Mouse (Mus musculus) frontal cortex, postnatal 36 days (tissue): ENCODE measurements at regions not wholly inside any gene's neighbourhood (a gene's known extent, or its start where the extent isn't known, plus 50 kb on each side); places are given as distances from the start of the nearest gene placed in this dataset.

Experiments
- DNase-seq, 2 experiments: peaks; one replicate each; pipeline ENCODE4 v3.0.0; 2022; ENCODE audit warnings: low spot score in 2 of 2

- no peak for DNase-seq
Observed at GRCm38 (mm10) chr10:56597382-56597781, 220.3 kb downstream of the Gja1 start.

GRCm38 (mm10) chr10:56598191-56598590 is 221.1 kb downstream of the Gja1 start:
- DNase-seq, result no peak

GRCm38 (mm10) chr10:56599923-56600322 is 222.8 kb downstream of the Gja1 start:
- DNase-seq, result no peak

GRCm38 (mm10) chr10:56611564-56612288 is 234.6 kb downstream of the Gja1 start:
- peak; percentile 17 to 31 for DNase-seq

- DNase-seq, result no peak
Observed at GRCm38 (mm10) chr10:56642656-56643055, 265.5 kb downstream of the Gja1 start.

- no peak for DNase-seq
Observed at GRCm38 (mm10) chr10:56643376-56644135, 266.4 kb downstream of the Gja1 start.

- DNase-seq, result no peak
Observed at GRCm38 (mm10) chr10:56660501-56660900, 283.4 kb downstream of the Gja1 start.

GRCm38 (mm10) chr10:56673919-56674318 is 296.8 kb downstream of the Gja1 start:
- DNase-seq, result no peak

GRCm38 (mm10) chr10:56682901-56683300 is 305.8 kb downstream of the Gja1 start:
- no peak for DNase-seq

GRCm38 (mm10) chr10:56685655-56686250 is 308.6 kb downstream of the Gja1 start:
- no peak for DNase-seq

GRCm38 (mm10) chr10:56691467-56691866 is 314.3 kb downstream of the Gja1 start:
- DNase-seq, result no peak

- no peak for DNase-seq
Observed at GRCm38 (mm10) chr10:56695100-56695499, 318.0 kb downstream of the Gja1 start.

- DNase-seq, result no peak
Observed at GRCm38 (mm10) chr10:56700126-56700525, 323.0 kb downstream of the Gja1 start.

GRCm38 (mm10) chr10:56708411-56708810 is 331.3 kb downstream of the Gja1 start:
- no peak for DNase-seq

- no peak for DNase-seq
Observed at GRCm38 (mm10) chr10:56708886-56709285, 331.8 kb downstream of the Gja1 start.

- DNase-seq, result no peak
Observed at GRCm38 (mm10) chr10:56712611-56713105, 335.5 kb downstream of the Gja1 start.

GRCm38 (mm10) chr10:56737073-56737472 is 359.9 kb downstream of the Gja1 start:
- no peak for DNase-seq

GRCm38 (mm10) chr10:56739621-56740020 is 362.5 kb downstream of the Gja1 start:
- DNase-seq, result no peak

GRCm38 (mm10) chr10:56752134-56752533 is 375.0 kb downstream of the Gja1 start:
- DNase-seq, result no peak

GRCm38 (mm10) chr10:56753576-56753975 is 376.4 kb downstream of the Gja1 start:
- no peak for DNase-seq

GRCm38 (mm10) chr10:56754546-56755175 is 377.5 kb downstream of the Gja1 start:
- DNase-seq, result no peak

GRCm38 (mm10) chr10:56770629-56771028 is 393.5 kb downstream of the Gja1 start:
- no peak for DNase-seq
